Mouse (Mus musculus) cerebellum, adult 2 months (tissue): Measurements from ENCODE around the gene Acap1. TPM values are rescaled to one million over a fixed set of nuclear protein-coding genes. Genes with fewer than 3 reads are reported as not detected.

ENCODE experiments used
- DNase-seq, 2 experiments: peaks; one replicate each; pipeline ENCODE4 v3.0.0; 2021
- H3K27ac ChIP-seq: fragments of 200-500 bp; 2 replicates; pipeline ENCODE4 v1.5.1; 2012; ENCODE audit warnings: low read length, control low read depth, inconsistent platforms; ENCODE audit not compliant: insufficient read depth
- H3K27me3 ChIP-seq: fragments of 200-500 bp; 2 replicates; pipeline ENCODE4 v1.6.1; 2012; ENCODE audit warnings: inconsistent platforms, mild to moderate bottlenecking, low read length, moderate library complexity; ENCODE audit not compliant: control insufficient read depth, insufficient read depth
- H3K4me1 ChIP-seq: fragments of 200-500 bp; 2 replicates; pipeline ENCODE4 v1.6.1; 2011; ENCODE audit warnings: low read length; ENCODE audit not compliant: control insufficient read depth, insufficient read depth
- H3K4me3 ChIP-seq: fragments of 200-500 bp; replicated peaks from 2 replicates; pipeline ENCODE3; 2011; ENCODE audit warnings: mild to moderate bottlenecking, low read depth, low read length, control low read depth; ENCODE audit not compliant: insufficient read depth
- CTCF ChIP-seq: fragments of 200-500 bp; IDR thresholded peaks from 2 replicates; pipeline ENCODE4 v1.5.1; 2011; ENCODE audit warnings: low read depth, mild to moderate bottlenecking, control low read depth, low read length, moderate library complexity, borderline replicate concordance; ENCODE audit not compliant: insufficient read depth
- POLR2A ChIP-seq: fragments of 200-500 bp; IDR thresholded peaks from 2 replicates; pipeline ENCODE4 v1.6.1; 2011; ENCODE audit warnings: low read length, control low read depth, borderline replicate concordance; ENCODE audit not compliant: insufficient read depth
- WGBS: fragments of 180-500 bp; shearing (Covaris S2); methylation state at CpG from one replicate; pipeline ENCODE4 v1.1.7; 2018; 5-methylcytosine and 5-hydroxymethylcytosine counted together
- polyA plus RNA-seq: library from polyadenylated mRNA; depleted of rRNA; stranded (reverse); fragments of >200 nt; gene quantifications from 2 replicates; pipeline ENCODE4 v1.2.3, GENCODE M21; 2012

The Acap1 gene
- polyA plus RNA-seq, 1 experiment: 0.18 TPM

DNA sequence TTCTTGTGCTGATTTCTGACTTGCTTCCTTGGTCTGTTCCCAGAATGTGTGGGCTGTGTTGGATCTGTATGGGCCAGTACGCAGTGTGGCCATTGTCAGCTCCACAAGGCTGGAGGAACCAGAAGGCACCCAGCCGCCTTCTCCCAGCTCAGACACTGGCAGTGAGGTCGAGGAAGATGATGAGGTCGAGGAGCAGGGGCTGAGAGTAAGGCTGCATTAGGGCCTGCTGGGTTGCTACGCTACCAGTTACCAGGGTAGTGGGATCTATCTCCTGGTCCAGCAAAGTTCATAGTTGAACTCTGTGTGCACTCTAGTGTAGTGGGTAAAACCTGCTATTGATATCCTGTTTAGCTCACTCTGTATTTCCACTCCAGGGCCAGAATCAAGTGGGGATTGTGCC lies 13.8 kb upstream of the Acap1 start:
- H3K4me1 ChIP-seq: peaks cover 3% of the 10 kb centered on the region; the same call in 1 of the 2 replicates
- WGBS: 85% methylated on average over 5 of the region's 5 CpGs
- DNase-seq: no peak
- H3K27me3 ChIP-seq: no peaks in the 10 kb centered on the region
- H3K27ac ChIP-seq: no peak overlapping the region
- TF ChIP-seq CTCF (no peak), POLR2A (no peak)
- H3K4me3 ChIP-seq: no peak overlapping the region

DNA sequence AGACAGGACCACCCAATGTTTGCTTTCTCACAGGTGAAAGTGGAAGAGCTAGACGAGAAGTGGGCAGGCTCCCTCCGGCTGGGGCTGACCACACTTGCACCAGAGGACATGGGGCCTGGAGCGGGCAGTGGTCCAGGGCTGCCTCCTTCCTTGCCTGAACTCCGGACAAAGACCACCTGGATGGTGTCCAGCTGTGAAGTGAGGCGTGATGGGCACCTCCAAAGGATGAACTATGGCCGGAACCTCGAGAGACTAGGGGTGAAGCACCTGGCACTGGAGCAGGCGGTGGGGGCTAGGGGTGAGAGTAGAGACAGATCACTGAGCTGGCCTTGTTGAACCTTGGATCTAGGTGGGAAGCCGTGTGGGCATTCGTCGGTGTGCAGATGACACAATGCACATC lies 13.3 kb upstream of the Acap1 start:
- Histone ChIP-seq H3K27ac (no peak overlapping the region), H3K4me1 (peaks cover 3% of the 10 kb centered on the region; the same call in 1 of the 2 replicates), H3K4me3 (no peak overlapping the region), H3K27me3 (no peaks in the 10 kb centered on the region)
- 71% methylated on average over 11 of the region's 11 CpGs for WGBS
- TF ChIP-seq POLR2A (no peak), CTCF (no peak)
- DNase-seq: no peak

DNA sequence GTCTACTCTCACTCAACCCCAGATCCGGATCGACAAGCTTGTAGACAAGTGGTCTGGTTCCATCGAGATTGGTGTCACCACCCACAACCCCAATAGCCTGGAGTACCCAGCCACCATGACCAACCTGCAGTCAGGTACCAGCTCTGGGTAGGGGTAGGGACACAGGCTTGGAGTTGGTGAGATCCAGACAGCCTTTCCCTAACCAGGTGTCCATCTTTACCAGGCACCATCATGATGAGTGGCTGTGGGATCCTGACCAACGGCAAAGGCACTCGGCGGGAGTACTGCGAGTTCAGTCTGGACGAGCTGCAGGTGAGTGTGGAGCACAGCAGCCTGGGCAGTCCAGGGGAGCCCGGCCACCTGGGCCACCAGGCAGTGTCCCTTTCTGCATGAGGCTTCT lies 9.0 kb upstream of the Acap1 start:
- Histone ChIP-seq H3K27me3 (no peaks in the 10 kb centered on the region), H3K27ac (no peak overlapping the region), H3K4me1 (0 out of 2 replicates have a peak, but pooled peaks cover 6% of the 10 kb centered on the region), H3K4me3 (no peak overlapping the region)
- peak in 1 of 2 experiments; percentile 8 for DNase-seq
- 94% methylated on average over 9 of the region's 9 CpGs for WGBS
- no peak for TF ChIP-seq CTCF
- no peak for TF ChIP-seq POLR2A

DNA sequence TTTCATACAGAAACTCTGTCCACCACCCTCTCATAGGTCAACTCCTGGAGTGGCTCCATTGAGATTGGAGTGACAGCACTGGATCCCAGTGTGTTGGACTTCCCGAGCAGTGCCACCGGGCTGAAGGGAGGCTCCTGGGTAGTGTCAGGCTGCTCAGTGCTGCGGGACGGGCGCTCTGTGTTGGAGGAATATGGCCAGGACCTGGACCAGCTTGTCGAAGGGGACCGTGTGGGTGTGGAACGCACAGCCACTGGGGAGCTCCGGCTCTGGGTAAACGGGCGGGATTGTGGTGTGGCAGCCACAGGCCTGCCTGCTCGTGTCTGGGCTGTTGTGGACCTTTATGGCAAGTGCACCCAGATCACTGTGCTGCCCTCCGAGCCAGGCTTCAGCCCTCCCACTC lies 7.6 kb upstream of the Acap1 start:
- Histone ChIP-seq H3K4me3 (no peak overlapping the region), H3K27ac (no peak overlapping the region), H3K4me1 (0 out of 2 replicates have a peak, but pooled peaks cover 6% of the 10 kb centered on the region), H3K27me3 (no peaks in the 10 kb centered on the region)
- TF ChIP-seq CTCF (no peak), POLR2A (no peak)
- DNase-seq: no peak
- WGBS: 73% methylated on average over 13 of the region's 13 CpGs

DNA sequence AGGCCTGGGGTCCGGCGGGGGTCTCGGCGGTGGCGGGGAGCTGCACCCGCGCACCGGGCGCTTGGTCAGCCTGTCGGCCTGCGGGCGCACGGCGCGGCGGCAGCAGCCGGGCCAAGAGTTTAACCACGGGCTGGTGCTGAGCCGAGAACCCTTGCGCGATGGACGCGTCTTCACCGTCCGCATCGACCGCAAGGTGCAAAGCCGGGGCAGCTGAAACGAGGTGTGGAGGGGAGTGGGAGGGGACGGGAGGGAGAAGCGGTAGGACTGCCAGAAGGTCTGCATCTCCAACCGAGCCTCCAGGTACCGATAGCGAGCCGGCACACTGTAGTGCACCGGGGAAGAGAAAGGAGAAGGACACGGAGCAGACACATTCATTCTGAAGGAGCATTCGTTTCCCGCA lies 6.7 kb upstream of the Acap1 start:
- Histone ChIP-seq H3K27ac (0 out of 2 replicates have a peak overlapping the region, but pooled peaks have one; percentile 31), H3K27me3 (no peaks in the 10 kb centered on the region), H3K4me1 (0 out of 2 replicates have a peak, but pooled peaks cover 6% of the 10 kb centered on the region), H3K4me3 (peak overlapping the region; percentile 72)
- DNase-seq: no peak
- TF ChIP-seq CTCF: no peak
- TF ChIP-seq POLR2A: no peak
- 1% methylated on average over 39 of the region's 39 CpGs for WGBS

DNA sequence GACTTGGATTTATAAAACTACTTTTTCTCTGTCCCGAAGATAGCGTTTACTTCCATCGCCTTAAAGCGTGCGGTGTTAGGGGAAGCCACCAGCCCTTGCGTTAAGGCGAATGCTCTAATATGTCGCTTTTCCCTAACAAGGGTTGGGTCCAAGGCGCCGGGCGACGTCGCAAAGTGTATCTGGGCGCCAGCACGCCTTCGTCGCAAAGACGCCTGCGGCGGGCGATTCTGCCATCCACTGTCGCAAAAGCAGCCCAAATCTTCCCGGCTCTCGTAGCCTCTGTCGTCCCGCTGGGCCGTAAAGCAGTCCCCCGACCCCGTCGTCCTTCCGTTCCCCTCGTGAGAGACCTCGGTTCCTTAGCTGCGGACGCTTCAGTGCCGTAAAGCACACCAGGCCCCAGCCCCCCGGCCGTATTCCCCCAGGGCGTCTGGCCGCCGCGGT lies 6.1 kb upstream of the Acap1 start:
- Histone ChIP-seq H3K4me1 (0 out of 2 replicates have a peak, but pooled peaks cover 6% of the 10 kb centered on the region), H3K27ac (peak overlapping the region; percentile 65), H3K27me3 (no peaks in the 10 kb centered on the region), H3K4me3 (peak overlapping the region; percentile 72)
- TF ChIP-seq CTCF: no peak
- peak; percentile 44; the same call in 1 of the 2 replicates for TF ChIP-seq POLR2A
- under 1% methylated on average over 42 of the region's 42 CpGs for WGBS
- peak; percentile 95 to 97 for DNase-seq

DNA sequence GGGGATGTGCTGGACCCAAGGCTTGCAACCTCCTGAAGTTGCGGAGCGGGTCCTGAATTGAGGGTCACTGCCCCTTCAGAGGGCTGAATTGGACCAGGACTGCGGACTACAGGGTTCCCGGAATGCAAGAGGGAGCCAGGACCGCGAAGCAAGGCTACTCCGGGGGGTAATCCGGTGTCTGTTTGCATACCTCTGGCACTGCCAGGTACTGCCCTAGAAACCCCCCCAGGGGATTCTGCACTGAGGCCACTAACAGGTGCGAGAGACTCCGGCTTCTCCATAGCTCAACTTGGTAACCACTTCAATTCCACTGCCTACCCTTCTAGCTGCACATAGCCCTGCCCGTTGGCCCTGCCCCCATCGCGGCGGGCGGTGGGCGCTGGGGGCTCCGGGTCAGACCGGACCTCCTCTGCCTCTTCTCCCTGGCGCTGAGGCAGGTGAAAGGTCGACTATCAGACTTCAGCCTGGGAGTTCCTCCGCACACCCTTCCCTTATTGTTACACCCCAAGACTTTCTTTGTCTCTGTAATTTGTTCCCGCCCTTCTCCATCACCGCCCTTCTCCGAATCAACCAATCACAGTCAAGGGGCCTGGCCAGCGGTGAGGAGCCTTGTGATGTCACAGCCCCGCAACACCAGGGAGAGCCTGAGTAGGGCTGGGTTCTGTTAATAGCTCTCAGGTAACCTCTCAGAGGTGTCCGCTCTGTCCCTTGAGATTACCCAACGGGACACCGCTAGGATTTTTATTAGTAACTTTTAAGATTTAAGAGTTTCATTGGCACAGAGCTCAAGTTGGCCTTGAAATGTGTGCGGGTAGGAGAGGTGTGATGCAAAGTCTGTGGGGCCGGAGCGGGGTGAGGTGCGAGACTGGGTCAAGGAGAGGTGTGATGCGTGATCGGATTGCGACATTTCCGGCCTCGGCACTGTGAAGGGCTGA lies 5.4 kb upstream of the Acap1 start, which contains the start of the genes 2810408A11Rik and Neurl4:
Gene 2810408A11Rik (minus strand): TSS at position 517 of the 935 bp plus-strand sequence.
Gene Neurl4 (plus strand): TSS at position 602 of the 935 bp plus-strand sequence.
- peak; percentile 90 to 95 for DNase-seq
- Histone ChIP-seq H3K4me3 (peak within 1 kb of the TSS; percentile 72), H3K27ac (peak within 1 kb of the TSS; percentile 65), H3K4me1 (0 out of 2 replicates have a peak, but pooled peaks cover 6% of the 10 kb centered on the region), H3K27me3 (no peaks in the 10 kb centered on the region)
- TF ChIP-seq POLR2A: peak; percentile 75; the same call in 1 of the 2 replicates
- no peak for TF ChIP-seq CTCF
- under 1% methylated on average over 38 of the region's 38 CpGs for WGBS

DNA sequence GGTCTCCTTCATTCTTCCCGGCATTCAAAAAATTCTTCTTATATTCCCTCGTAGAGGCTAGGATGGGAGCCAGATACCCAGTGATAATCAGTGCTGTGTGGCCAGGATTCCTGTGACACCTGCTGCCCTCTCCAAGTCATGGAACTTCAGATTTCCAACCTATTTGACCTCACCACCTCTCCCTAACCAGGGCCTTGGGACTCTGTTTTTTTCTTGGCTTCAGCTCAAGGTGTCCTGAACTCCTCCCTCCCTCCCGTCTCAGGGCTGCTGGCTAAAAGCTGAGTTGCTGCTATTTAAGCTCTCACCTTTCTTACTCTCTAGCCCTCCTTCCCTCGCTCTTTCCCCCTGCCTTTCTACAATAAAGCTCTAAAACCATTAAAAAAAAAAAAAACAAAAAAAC lies 4.5 kb upstream of the Acap1 start:
- 6% methylated on average over 4 of the region's 4 CpGs for WGBS
- Histone ChIP-seq H3K27me3 (no peaks in the 10 kb centered on the region), H3K4me1 (0 out of 2 replicates have a peak, but pooled peaks cover 6% of the 10 kb centered on the region), H3K4me3 (no peak overlapping the region), H3K27ac (no peak overlapping the region)
- TF ChIP-seq CTCF (no peak), POLR2A (no peak)
- DNase-seq: no peak
